22 mouse cellular contexts compared by ENCODE assay signal in the genomic region with DNA sequence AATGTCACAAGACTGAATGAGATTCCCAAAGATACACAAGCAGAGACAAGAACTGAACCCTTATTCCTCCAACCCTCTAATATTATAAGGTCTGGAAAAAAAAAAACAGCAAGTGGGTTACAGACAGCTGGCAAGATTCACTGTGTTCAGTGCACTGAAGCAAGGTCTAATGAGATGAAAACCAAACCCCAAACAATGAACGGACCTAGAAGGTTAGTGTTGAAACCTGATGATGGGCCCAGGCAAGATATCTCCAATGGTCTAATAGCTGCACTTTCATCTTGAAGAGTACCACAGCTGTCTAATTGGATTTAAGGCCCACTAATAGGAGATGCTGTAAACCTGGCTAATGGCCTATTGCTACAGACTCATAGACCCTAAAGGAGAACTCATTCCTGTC.
A peak's percentile ranks its signal among the peaks of the same experiment; 100 is the strongest.
DNase-seq lines count a peak whose midpoint lies in the region; ATAC-seq and TF ChIP-seq lines count a peak whose summit lies in the region.
"Had no signal": no experiment of that assay in that cellular context is flagged by ENCODE, and none has a peak within 500 bp of the region (broad histone marks: within the 10 kb centered on the region; RNA-seq: fewer than 3 reads in every experiment).

No protein-coding gene starts in this region.

- WGBS in midbrain, embryonic 11.5 days: 48% methylated on average over 1 of the region's 1 CpGs
- WGBS in midbrain, embryonic 14.5 days: 68% methylated on average over 1 of the region's 1 CpGs

- no peaks in the 10 kb centered on the region for H3K27me3 ChIP-seq in midbrain, embryonic 11.5 days (ENCODE audit: control insufficient read depth, insufficient read depth, low read length)
- H3K27me3 ChIP-seq in midbrain, embryonic 14.5 days (ENCODE audit: control insufficient read depth, insufficient read depth, low read length): no peaks in the 10 kb centered on the region
- H3K27me3 ChIP-seq: embryonic facial prominence, embryonic 12.5 days; forebrain, embryonic 13.5 days; forebrain, embryonic 15.5 days; Patski had no signal

- H3K27ac ChIP-seq in layer of hippocampus, adult 2 months: peak overlapping the region; percentile 73
- H3K27ac ChIP-seq in midbrain, embryonic 11.5 days (ENCODE audit: low read depth, low read length): no peak overlapping the region
- H3K27ac ChIP-seq in midbrain, embryonic 14.5 days (replicated peaks; ENCODE audit: low read depth, low read length): no peak overlapping the region
- H3K27ac ChIP-seq: embryonic facial prominence, embryonic 10.5 days; embryonic facial prominence, embryonic 12.5 days; forebrain, embryonic 13.5 days had no signal

- no peak for DNase-seq in layer of hippocampus, adult 2 months (ENCODE audit: low spot score in 2 of 2)
- DNase-seq in layer of hippocampus, adult 18-20 months (ENCODE audit: low spot score in 2 of 2): no peak
- peak; percentile 56 for DNase-seq in midbrain, embryonic 11.5 days (ENCODE audit: low spot score, missing footprints)
- no peak for DNase-seq in midbrain, embryonic 14.5 days
- peak; percentile 60 for DNase-seq in retina, embryonic 14.5 days (ENCODE audit: low spot score)
- no peak for DNase-seq in Muller cell, postnatal 12 days (ENCODE audit: inconsistent ontology term)
- DNase-seq in cerebellum, adult 11-12 months: no peak
- DNase-seq: adrenal gland, adult 8-10 months; adrenal gland, postnatal 14 days; adrenal gland, postnatal 36 days; cerebellum, adult 11 months; cerebellum, adult 2 months; cerebellum, adult 9-10 months; cerebellum, postnatal 10 days; cerebellum, postnatal 25 days; forebrain, postnatal 0 days had no signal

- TF ChIP-seq CTCF in layer of hippocampus, adult 2 months (conservative IDR thresholded peaks at IDR 0.05): no peak

- no peaks in the 10 kb centered on the region for H3K4me1 ChIP-seq in midbrain, embryonic 11.5 days (ENCODE audit: control insufficient read depth, insufficient read depth, low read length)
- no peaks in the 10 kb centered on the region for H3K4me1 ChIP-seq in midbrain, embryonic 14.5 days (ENCODE audit: control insufficient read depth, insufficient read depth, low read length)
- H3K4me1 ChIP-seq: embryonic facial prominence, embryonic 10.5 days; embryonic facial prominence, embryonic 12.5 days had no signal

- no peak for ATAC-seq in midbrain, embryonic 11.5 days (ENCODE audit: low FRiP score)
- ATAC-seq in midbrain, embryonic 14.5 days (ENCODE audit: low FRiP score, low TSS enrichment): no peak
- ATAC-seq: activated CD4-positive, CD25-positive, alpha-beta regulatory T cell, adult 4 months; forebrain, embryonic 13.5 days; forebrain, embryonic 15.5 days; forebrain, postnatal 0 days; Patski had no signal

- H3K36me3 ChIP-seq in midbrain, embryonic 11.5 days (ENCODE audit: control insufficient read depth, insufficient read depth, low read length): no peaks in the 10 kb centered on the region
- H3K36me3 ChIP-seq in midbrain, embryonic 14.5 days (ENCODE audit: control insufficient read depth, insufficient read depth, low read length): no peaks in the 10 kb centered on the region
- H3K36me3 ChIP-seq: embryonic facial prominence, embryonic 10.5 days; embryonic facial prominence, embryonic 12.5 days; forebrain, embryonic 15.5 days had no signal

- H3K4me3 ChIP-seq in layer of hippocampus, adult 2 months: no peak overlapping the region
- H3K4me3 ChIP-seq in midbrain, embryonic 11.5 days (ENCODE audit: low read depth, low read length): no peak overlapping the region
- no peak overlapping the region for H3K4me3 ChIP-seq in midbrain, embryonic 14.5 days (replicated peaks; ENCODE audit: low read depth, low read length)
- H3K4me3 ChIP-seq: embryonic facial prominence, embryonic 10.5 days; embryonic facial prominence, embryonic 12.5 days; forebrain, embryonic 13.5 days; forebrain, embryonic 15.5 days had no signal

- no peaks in the 10 kb centered on the region for H3K9me3 ChIP-seq in midbrain, embryonic 11.5 days (ENCODE audit: control insufficient read depth, low read length)
- H3K9me3 ChIP-seq in midbrain, embryonic 14.5 days (ENCODE audit: control insufficient read depth, low read length): no peaks in the 10 kb centered on the region
- H3K9me3 ChIP-seq: embryonic facial prominence, embryonic 10.5 days; embryonic facial prominence, embryonic 12.5 days; forebrain, embryonic 13.5 days; forebrain, embryonic 15.5 days had no signal

- no peak overlapping the region for H3K4me2 ChIP-seq in midbrain, embryonic 11.5 days
- H3K4me2 ChIP-seq in midbrain, embryonic 14.5 days (ENCODE audit: low read length): no peak overlapping the region
- H3K4me2 ChIP-seq: embryonic facial prominence, embryonic 12.5 days; forebrain, embryonic 13.5 days; forebrain, embryonic 15.5 days had no signal

- no peak overlapping the region for H3K9ac ChIP-seq in midbrain, embryonic 11.5 days (ENCODE audit: low read length)
- no peak overlapping the region for H3K9ac ChIP-seq in midbrain, embryonic 14.5 days (replicated peaks; ENCODE audit: low read length)
- H3K9ac ChIP-seq: embryonic facial prominence, embryonic 12.5 days; forebrain, embryonic 13.5 days; forebrain, embryonic 15.5 days; forebrain, postnatal 0 days had no signal

Comparison
In these comparisons a context has a peak if more than half of its experiments do, and no peak if none do; other contexts are left out.
1. DNase-seq: peak in midbrain, embryonic 11.5 days (single experiment) and retina, embryonic 14.5 days (single experiment); none in layer of hippocampus, adult 2 months (0 of 2), layer of hippocampus, adult 18-20 months (0 of 2), midbrain, embryonic 14.5 days (single experiment), Muller cell, postnatal 12 days (single experiment) and cerebellum, adult 11-12 months (single experiment).